Mouse (Mus musculus) urinary bladder, postnatal 14 days (tissue): ENCODE measurements at regions not wholly inside any gene's neighbourhood (a gene's known extent, or its start where the extent isn't known, plus 50 kb on each side); places are given as distances from the start of the nearest gene placed in this dataset.

Experiments
- DNase-seq: peaks from one replicate; pipeline ENCODE4 v3.0.0; 2021; ENCODE audit warnings: low spot score

DNA sequence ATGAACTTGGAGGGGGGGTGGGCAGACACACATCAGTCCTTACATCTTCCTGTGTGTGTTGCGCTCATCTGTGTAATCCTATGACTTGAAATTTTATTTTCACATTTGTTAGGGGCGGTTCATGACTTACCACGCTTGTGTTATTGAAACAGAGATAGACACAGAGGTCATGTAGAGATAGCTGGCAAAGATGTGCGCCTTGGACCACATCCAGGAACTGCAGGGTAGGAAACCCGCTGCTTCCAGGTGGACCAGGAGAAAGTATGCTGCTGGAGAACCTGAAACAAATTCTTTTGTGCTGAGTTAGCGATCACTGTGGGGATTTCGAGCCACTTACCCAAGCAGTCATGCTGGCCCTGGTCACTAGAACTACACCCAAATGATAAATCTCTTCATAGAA is 89.1 kb downstream of the Kcnj2 start:
- DNase-seq, result no peak

DNA sequence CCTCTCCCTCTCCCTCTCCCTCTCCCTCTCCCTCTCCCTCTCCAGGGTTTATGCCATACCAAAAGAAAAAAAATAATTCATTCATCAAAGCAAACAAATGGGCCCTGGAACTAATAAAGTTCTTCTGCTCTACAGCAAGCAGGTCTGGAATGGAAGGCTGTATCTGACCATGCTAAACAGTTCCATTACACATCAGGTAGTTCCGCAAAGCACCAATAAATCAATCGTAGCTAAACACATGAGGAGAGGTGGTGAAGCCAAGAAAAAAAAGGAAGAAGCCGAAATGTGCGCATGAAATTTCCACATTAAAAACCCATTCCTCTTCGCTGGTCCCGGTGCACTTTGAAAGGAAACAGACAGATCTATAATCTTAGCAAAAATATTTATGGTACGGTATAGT is 89.8 kb downstream of the Kcnj2 start:
- no peak for DNase-seq

DNA sequence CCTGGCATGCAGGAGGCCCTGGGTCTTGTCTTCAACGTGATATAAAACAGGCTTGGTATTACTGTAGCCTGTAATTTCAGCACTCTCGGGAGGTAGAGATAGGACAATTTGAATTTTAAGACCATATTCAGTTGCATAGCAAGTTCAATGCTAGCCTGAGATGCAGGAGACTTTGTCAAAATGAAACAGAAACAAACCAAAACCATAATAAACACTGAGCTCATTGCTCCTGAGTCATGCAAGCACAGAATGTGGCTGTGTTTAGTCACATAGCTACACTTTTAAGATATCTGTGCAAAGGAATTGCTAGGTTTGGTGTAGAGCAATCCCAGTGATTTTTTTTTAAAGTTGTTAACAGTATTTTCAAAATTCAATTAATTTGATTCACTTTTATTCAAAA is 93.3 kb downstream of the Kcnj2 start:
- DNase-seq, result no peak

DNA sequence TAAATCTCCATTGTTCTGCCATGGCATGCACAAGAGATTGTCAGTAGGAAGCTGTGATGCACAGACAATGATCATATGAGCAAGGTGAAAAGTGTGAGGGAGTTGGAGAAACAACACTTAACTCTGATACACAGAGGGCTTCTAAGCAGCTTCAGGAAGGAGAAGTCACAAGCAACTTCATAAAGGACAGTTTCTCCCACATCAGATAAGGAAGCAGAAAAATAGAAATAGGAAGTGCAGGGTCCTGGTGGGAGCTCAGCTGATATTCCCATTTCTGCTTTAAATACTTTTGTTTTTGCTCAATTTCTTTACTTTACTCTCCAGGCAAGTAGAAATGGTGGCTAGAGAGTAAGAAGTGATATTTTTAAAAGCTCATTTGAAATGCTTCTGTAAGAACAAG is 98.9 kb downstream of the Kcnj2 start:
- no peak for DNase-seq

DNA sequence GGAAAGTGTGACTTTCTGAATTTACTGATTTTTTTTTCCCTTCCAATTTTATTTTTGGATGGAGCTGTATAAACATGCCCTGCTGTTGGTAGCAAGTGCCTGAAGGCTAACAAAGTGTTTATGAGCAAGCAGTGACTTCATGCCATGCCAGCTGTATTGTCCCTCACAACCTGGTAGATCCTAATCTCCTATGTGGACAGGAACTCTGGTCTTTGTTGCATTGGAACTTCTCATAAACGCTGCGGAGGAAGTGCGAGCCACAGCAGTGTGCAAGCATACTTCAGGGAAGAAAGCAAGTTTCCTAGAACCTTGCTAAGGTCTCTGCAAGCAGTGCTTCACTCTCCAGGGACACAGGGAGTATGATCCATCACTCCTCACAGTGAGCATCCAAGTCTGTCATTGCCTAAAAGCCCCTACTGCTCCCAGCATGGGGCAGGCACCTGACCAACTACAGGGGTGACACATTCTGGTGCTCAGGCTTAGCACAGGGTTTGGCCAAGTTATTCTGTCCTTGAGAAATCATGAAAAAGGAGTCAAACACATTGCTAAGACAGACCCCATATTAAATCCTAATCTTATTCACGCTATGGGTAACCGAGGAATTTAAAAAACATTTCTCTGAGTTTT is 104.3 kb downstream of the Kcnj2 start:
- no peak for DNase-seq

DNA sequence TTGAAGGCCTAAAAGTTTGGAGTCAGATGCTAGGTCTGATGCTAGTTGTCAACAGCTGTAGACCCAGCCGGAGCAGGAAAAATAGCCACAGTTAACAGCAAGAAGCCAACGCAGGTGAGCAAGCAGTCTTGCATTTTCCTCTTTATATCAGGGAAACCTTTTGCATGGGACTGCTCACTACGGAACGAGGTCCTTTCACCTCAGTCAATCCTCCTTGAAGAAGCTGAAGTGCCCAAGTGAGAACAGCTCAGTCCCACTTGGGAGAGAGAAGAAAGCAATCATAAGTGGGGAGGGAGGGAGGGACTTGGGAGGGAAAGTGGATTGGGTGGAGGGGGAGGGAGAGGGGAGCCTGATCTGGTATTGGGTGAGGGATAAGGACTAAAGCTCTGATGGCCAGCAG is 107.6 kb downstream of the Kcnj2 start:
- no peak for DNase-seq

DNA sequence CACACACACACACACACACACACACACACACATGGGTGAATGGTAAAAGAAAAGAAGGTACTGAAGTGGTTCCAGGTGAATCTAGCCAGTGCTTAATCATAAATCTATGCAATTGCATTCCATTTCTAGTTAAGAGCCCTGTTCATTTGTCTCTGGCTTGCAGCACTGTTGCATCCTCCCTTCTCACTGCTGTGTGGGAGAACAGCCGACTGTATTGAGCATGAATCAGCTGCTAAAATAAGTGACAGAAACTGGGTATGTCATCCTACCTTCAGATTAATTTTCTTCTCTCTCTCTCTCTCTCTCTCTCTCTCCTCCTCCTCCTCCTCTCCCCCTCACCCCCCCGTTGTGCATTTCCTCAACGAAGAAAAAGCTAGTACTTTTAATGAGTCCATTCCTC is 109.6 kb downstream of the Kcnj2 start:
- DNase-seq, result no peak

DNA sequence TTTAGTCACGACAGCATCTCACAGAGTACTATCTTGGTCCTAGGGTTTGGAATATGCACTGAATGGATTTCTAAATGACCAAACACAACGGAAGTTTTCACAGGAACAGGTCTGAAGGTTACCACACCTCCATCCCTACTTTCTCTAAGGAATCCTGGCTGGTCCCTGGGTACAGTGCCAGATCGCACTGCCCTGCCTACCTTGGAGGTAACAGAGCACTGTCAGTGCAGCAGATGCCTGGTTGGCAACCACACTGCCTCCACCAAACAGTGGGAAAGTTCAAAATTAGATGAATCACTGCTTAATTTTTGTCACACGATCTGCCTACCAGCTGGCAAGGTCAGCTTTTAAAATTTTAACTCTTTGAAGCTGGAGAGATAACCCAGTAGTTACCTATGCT is 111.6 kb downstream of the Kcnj2 start:
- DNase-seq, result no peak

DNA sequence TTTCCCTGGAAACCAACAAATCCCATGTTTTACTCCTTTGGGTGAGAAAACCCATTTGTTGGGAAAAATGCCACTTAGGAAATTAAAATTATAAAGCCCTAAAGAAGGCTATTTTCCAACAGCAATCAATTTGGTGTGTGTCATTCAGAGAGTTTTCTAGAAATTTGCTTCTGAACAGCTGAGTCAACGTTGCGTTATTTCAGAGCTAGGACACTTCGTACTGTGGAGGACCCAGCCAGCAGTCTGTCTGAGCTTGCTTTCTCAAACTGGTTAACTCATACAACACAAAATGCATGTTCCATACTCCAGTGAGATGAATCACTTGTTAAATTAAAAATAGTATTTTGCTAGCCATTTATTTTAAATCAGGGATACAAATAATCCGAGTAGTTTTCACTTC is 131.5 kb downstream of the Kcnj2 start:
- DNase-seq, result no peak

DNA sequence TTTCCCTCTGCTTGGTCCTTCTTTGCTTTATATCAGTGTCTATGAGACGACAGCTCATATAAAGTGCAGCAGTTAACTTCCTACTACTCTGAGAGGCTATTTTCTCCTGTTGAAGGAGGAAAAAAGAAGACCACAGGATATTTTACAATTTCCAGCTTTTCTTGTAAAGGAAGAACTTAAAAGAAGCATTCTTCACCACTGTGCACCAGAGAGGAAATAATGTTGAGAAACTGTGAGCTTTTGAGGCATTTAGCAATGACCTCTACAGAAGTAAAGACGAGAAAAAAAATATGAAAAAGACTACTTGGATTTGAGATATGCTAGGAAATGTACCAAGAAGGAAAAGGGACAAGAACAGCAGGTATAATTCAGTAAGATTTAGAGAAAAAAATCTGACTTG is 134.5 kb downstream of the Kcnj2 start:
- no peak for DNase-seq

DNA sequence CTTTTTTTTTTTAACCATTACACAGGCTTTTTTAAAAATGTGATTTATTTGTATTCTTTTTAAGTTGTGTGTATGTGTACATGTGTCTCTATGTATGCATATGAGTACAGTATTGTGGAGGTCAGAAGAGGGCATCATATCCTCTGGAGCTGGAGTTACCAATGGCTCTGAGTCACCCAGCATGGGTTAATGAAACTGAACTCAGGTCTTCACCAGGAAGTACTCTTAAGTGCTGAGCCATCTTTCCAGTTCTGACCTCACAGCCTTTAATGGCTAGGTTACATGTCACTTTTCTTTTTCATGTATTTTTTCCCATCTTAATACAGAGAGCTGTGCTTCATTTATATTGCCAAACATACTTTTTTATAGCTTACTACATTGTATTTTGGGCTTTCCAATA is 136.8 kb downstream of the Kcnj2 start:
- no peak for DNase-seq

DNA sequence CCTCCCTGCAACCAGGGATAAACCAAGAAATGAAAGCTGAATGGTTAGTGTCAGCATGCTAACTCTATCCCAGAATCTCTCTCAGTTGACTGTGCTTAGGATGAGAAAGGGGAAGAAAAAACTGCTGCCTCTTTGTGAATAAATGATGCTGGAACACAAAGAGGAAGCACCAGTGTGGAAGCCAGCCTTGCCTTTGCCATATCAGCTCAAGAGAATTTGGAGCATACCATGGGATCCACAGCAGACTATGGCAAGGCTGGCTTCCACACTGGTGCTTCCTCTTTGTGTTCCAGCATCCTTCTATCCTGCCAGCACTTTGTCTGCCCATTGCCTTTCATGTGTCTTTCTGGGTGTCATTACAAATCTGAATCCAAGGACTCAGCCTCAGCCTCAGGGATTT is 144.6 kb downstream of the Kcnj2 start:
- DNase-seq, result no peak

DNA sequence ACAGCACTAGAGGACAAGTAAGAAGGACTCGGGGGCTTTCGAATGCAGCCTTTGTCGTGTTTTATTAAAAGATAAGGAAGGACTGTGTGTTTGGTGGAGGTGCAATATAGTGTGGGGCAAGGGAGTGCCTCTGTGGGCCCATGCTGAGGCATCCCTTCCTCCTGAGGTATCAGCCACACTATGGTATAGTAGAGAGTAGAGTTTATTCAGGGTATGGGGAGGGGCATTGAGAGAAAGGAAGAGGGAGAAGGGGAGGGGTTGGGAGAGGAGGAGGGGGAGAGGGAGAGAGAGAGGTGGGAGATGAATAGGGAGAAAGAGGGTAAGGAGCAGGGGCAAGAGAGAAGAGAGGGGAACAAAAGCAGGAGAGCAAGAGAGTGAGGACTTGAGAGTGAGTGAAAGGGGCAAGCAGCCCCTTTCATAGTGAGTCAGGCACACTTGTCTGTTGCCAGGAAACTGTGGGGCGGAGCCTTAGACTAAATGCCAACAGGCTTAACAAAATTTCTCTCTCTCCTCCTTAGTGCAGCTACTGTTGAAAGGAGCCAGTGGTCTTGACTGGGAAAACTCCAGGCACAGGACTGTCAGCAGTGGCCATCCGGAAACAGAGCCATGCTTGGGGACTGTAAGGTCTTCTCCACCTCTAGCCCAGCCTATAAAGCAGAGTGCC is 146.2 kb downstream of the Kcnj2 start:
- DNase-seq, result no peak

DNA sequence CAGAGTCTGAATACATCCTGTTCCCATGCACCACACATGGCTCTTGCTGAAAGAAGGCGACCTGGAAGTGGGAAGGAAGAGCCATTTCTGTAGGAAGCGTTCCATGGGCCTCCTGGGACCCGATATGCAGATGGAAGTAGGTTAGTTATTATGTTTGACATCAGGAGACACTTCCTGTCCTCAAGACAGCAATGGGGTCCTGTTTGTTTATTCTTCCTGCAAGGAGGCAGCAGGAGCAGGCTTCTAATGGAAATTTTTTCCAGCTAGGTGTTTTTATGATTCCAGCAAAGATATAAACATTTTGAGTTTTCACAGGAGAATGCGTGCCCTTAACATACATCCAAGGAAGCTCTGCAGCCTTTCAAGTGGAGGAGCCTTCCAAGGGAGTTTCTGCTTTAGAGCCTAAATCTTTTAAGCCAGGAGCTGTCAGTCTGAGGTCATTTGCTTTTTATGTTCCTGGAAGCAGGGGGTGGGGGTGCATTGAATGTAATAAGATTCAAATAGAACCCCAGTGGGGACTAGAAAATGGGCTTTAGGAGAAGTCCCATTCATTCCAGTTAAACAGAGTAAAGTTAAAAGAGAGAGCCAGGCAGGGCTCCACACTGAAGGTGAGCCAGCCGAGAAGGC is 146.9 kb downstream of the Kcnj2 start:
- no peak for DNase-seq

DNA sequence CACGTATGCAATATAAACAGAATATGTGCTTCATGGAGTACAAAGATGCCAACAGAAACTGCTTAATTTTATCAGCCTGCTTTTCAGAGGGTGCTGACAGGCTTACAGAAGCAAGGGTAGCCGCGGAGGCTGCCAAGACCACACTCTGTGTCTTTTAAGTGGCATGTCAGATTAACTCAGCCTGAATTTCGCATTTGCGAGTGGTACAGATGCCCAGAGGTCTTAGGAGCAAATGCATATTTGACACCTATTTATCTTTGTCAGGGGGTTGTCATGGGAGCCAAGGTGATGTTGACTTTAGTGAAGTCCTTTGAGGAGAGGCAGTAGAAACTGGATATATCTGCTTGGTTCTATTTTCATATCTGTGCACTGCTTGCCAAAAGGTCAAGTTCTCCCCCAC is 149.0 kb downstream of the Kcnj2 start:
- no peak for DNase-seq

DNA sequence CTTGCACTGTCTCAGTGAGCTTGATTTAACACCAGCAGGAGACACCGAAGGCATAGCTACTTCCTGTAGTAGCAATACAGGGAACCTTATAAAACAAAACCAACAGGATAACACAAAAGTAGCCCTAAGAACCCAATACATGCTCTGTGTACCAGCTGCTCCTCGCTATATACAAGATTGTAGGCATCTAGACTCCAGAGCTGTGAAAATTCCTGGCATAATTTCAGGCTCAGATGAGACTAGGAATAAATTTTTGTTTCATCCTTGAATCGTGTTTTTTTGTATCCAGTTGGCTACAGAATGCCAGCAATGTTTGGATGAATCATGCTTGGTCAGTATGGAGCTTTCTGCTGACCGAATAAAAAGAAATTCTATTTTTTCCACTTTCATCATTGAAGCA is 157.9 kb downstream of the Kcnj2 start:
- no peak for DNase-seq

DNA sequence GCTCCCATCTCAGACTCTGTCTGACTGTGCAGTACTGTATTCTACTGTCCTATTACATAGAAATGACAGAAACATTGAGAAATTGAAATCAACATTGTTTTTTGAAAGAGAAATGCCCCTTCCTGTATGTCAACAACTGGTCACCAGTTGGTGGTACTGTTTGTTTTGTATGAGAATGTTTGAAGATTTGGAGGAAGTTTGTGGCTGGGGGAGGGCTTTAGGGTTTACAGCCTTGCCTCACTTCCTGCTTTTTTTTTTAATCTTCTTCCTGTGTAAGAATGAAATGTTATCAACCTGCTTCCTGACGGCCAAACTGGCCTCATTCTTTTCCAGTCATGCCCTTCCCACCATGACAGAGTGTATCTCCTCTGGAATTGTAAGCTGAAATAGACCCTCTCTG is 161.3 kb downstream of the Kcnj2 start:
- DNase-seq, result no peak

DNA sequence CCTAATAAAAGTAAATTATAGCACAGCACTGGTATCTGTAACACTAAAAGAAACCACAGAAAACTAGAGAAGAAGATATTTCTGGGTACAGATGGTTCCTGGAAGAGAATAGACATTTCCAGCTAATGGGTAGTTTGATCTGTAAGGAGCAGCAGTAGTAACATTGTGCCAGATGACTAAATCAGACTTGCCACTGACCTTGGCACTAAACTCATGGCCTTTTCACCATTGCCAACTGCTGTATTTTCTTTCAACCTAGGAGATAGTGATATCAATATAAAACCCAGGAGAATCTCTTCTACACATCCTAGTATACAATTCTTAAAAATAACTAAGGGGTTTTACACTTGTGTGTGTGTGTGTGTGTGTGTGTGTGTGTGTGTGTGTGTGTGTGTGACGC is 170.8 kb downstream of the Kcnj2 start:
- DNase-seq, result no peak

DNA sequence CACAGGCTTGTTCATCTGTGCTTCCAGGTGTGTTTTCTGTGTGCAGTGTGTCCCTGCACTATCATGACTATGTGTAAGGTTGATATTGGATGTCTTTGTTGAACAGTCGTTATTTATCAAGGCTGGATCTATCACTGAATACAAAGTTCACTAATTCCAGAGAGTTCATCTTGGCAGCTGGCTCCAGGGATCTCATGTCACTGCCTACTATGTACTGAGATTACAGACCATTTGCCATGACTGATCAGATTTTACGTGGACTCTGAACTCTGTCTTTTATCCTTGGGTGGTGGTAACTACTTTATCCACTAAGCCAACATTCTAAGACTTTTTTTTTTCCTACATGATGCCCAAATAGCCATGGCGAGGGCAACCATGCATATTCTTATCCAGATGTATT is 173.8 kb downstream of the Kcnj2 start:
- DNase-seq, result no peak

DNA sequence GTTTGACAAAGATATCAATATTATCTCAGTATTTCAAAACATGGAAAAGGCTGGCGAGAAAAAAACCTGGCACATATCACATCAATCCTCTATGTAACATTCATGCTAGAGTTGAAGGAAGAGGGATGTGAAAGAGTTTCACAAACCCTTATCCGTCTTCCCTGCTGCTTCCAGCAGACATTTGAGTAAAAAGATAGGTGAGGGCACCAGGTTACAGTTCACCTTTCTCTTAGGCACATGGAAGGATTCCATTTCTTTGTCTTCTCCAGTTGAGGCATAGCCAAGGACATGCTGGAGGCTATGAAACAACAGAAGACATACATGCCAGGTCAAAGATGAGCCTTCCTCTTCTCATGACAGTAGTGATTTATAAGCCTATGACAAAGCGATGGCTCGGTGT is 186.3 kb downstream of the Kcnj2 start:
- no peak for DNase-seq

DNA sequence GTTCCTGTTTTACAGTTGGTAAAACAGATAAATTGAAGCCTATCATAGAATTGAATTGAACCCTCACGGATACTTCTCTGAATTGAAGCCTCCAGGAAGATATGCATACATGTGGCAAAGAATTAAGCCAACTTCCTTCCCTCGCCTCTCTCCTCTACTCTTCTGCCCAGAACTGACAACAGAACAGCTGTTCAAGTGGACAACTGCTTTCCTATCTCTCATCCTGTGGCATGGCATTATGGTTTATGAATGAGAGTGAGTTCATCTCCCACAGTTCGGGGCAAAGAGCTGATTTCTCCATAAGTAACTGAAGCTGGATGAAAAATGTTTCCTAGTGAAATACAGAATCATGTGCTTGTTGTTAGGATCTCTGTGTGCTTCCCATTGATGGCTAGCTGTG is 190.6 kb downstream of the Kcnj2 start:
- no peak for DNase-seq

DNA sequence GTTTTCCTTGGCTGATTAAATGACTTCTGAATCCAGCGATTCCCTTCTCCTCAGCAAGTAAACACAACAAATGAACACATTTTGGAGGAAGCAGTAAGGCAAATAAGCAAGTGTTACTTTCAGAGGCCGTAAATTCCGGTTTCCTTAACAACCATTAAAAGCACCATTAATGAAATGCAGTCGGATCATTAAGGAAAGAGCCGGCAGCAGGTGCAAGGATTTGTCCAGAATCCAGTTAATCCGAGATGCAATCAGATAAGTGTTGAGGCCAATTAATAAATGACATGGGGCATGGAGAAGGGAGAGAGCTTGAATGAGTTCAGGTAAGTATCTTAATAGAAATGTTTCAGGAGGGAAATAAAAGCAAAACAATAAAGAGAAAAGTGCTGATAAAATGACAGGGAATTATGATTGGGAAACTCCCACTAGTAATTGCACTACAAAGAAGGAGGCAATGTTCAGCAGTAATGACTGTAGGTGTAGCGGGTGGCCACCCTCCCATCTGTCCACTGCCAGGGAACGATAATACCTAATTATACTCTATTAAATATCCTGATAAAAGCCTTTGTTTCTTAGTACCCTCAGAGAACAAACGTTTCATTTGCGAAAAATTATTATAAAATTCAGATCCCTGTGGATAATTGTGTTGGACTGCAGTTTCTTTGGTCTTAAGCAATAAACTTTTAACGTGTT is 194.9 kb downstream of the Kcnj2 start:
- DNase-seq, result no peak

DNA sequence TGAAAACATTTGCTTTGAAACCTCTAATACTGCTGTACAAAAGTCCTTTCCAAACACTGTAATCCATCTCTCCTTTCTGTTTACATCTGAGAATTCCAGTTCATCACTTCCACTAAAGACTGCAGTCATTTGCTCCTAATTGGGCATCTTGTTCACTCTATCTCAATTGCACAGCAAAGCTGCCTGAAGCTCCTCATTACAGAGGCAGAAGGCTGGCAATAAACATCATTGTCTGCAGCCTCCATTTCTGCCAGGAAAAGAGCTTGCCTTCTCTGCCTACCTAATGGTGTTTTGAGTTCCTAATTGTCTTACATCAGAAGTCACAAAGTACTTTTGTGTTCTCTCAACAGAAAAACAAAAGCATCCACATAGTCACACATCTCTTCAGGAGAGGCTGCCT is 207.7 kb downstream of the Kcnj2 start:
- no peak for DNase-seq
